Mouse (Mus musculus) forebrain, embryonic 16.5 days (tissue): ENCODE data around the gene Ppp2r2c. TPM values are rescaled to one million over a fixed set of nuclear protein-coding genes. Genes with fewer than 3 reads are reported as not detected.

Experiments used
- ATAC-seq: fragments of 200-750 bp; cut with Nextera tagmentation; 2 replicates; pipeline ENCODE4 v1.8.0; 2017; ENCODE audit warnings: mild to moderate bottlenecking, moderate library complexity
- H3K27ac ChIP-seq: fragments of 300-500 bp; sonication (generic); 2 replicates; pipeline ENCODE4 v1.5.1; 2014; ENCODE audit warnings: low read length, control low read depth
- H3K27me3 ChIP-seq: fragments of 300-500 bp; sonication (generic); replicated peaks from 2 replicates; pipeline ENCODE4 v1.6.1; 2014; ENCODE audit warnings: low read length; ENCODE audit not compliant: control insufficient read depth, insufficient read depth
- H3K36me3 ChIP-seq: fragments of 300-500 bp; sonication (generic); 2 replicates; pipeline ENCODE4 v1.6.1; 2014; ENCODE audit not compliant: control insufficient read depth, insufficient read depth
- H3K4me1 ChIP-seq: fragments of 300-500 bp; sonication (generic); replicated peaks from 2 replicates; pipeline ENCODE4 v1.6.1; 2014; ENCODE audit warnings: low read length; ENCODE audit not compliant: control insufficient read depth, insufficient read depth
- H3K4me2 ChIP-seq: fragments of 300-500 bp; sonication (generic); 2 replicates; pipeline ENCODE4 v1.6.1; 2014; ENCODE audit warnings: mild to moderate bottlenecking, low read length, control low read depth
- H3K4me3 ChIP-seq: fragments of 300-500 bp; sonication (generic); replicated peaks from 2 replicates; pipeline ENCODE4 v1.5.1; 2014; ENCODE audit warnings: mild to moderate bottlenecking, low read length, control low read depth
- H3K9ac ChIP-seq: fragments of 300-500 bp; sonication (generic); replicated peaks from 2 replicates; pipeline ENCODE4 v1.6.1; 2014; ENCODE audit warnings: low read depth, low read length, control low read depth
- H3K9me3 ChIP-seq: fragments of 300-500 bp; sonication (generic); 2 replicates; pipeline ENCODE4 v1.6.1; 2016; ENCODE audit warnings: low read length; ENCODE audit not compliant: control insufficient read depth
- WGBS: fragments of 180-500 bp; shearing (Covaris S2); extraction: QIAGEN DNeasy Blood & Tissue Kit; methylation state at CpG from one replicate; pipeline ENCODE4 v1.1.7; 2014; 5-methylcytosine and 5-hydroxymethylcytosine counted together
- polyA plus RNA-seq: library from polyadenylated mRNA; unstranded; fragments of >200 nt; fragmentation: Nextera tagmentation; extraction: Ambion mirVana; gene quantifications from 2 replicates; pipeline ENCODE4 v1.2.1, GENCODE M21; 2015

Ppp2r2c gene
- polyA plus RNA-seq, 1 experiment from 2014 or later = 38.3 TPM

- Histone ChIP-seq H3K4me1 (no peaks in the 10 kb centered on the region; the same call in 1 of the 2 replicates), H3K27me3 (no peaks in the 10 kb centered on the region), H3K4me2 (no peak overlapping the region), H3K9ac (no peak overlapping the region), H3K36me3 (no peaks in the 10 kb centered on the region), H3K4me3 (no peak overlapping the region), H3K27ac (no peak overlapping the region; the same call in 1 of the 2 replicates), H3K9me3 (no peaks in the 10 kb centered on the region)
- 73% methylated on average over 8 of the region's 8 CpGs for WGBS
- no peak for ATAC-seq
Measured at GRCm38 (mm10) chr5:36839602-36840001, 28.7 kb upstream of the Ppp2r2c start.

DNA sequence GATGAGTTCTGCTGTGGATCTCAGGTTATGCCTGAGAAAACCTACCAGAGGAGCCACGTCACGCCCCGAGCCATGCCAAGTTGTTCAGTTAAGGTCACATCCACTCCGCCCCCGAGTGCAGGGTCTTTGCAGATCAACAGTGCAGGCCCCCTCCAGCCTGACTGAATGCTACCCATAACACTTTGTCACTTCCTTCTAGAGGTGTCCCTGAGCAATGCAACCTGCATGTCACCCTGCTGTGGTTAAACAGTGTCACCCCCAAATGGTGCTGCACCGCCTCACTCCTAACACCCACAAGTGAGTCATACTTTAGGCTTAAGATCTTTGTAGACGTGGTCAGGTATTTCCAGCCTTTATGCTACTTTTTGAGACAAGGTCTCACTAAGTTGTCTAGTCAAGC is 28.2 kb upstream of the Ppp2r2c start:
- no peaks in the 10 kb centered on the region; the same call in 1 of the 2 replicates for H3K4me1 ChIP-seq
- no peak overlapping the region for H3K4me2 ChIP-seq
- no peaks in the 10 kb centered on the region for H3K9me3 ChIP-seq
- no peak for ATAC-seq
- H3K4me3 ChIP-seq = no peak overlapping the region
- no peak overlapping the region for H3K9ac ChIP-seq
- no peak overlapping the region for H3K27ac ChIP-seq
- no peaks in the 10 kb centered on the region for H3K27me3 ChIP-seq
- no peaks in the 10 kb centered on the region for H3K36me3 ChIP-seq
- 83% methylated on average over 7 of the region's 7 CpGs for WGBS

GRCm38 (mm10) chr5:36841701-36842100 is 26.6 kb upstream of the Ppp2r2c start:
- H3K27me3 ChIP-seq = no peaks in the 10 kb centered on the region
- 76% methylated on average over 1 of the region's 1 CpGs for WGBS
- no peaks in the 10 kb centered on the region for H3K36me3 ChIP-seq
- H3K27ac ChIP-seq = peak overlapping the region; percentile 58
- H3K9me3 ChIP-seq = no peaks in the 10 kb centered on the region
- no peak overlapping the region for H3K4me3 ChIP-seq
- no peak overlapping the region for H3K9ac ChIP-seq
- no peak overlapping the region for H3K4me2 ChIP-seq
- no peak for ATAC-seq
- no peaks in the 10 kb centered on the region; the same call in 1 of the 2 replicates for H3K4me1 ChIP-seq

DNA sequence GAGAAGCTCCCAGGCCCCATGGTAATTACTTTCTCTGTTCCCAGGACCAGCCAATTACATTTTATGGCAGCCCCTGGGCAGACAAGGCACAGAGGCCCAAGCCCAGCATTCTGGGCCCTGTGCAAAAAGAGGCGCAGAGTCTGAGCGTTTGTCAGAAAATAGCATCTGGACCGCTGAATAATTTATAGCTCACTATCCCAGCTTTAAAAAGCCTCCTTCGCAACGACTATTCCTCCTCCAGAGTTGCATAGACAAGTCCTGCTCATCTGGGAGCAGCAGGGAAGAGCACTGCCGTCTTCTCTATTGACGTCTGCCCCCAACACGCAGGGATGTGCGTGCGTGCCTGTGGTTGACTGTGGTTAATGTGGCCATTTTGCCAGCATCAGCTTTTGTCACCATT is 23.8 kb upstream of the Ppp2r2c start:
- Histone ChIP-seq H3K4me3 (no peak overlapping the region), H3K36me3 (no peaks in the 10 kb centered on the region), H3K9me3 (no peaks in the 10 kb centered on the region), H3K27me3 (no peaks in the 10 kb centered on the region), H3K27ac (no peak overlapping the region), H3K4me2 (no peak overlapping the region), H3K4me1 (no peaks in the 10 kb centered on the region; the same call in 1 of the 2 replicates), H3K9ac (no peak overlapping the region)
- 72% methylated on average over 10 of the region's 10 CpGs for WGBS
- no peak for ATAC-seq

GRCm38 (mm10) chr5:36851572-36851971 is 16.7 kb upstream of the Ppp2r2c start:
- H3K36me3 ChIP-seq = no peaks in the 10 kb centered on the region
- no peaks in the 10 kb centered on the region for H3K9me3 ChIP-seq
- H3K4me3 ChIP-seq = no peak overlapping the region
- H3K4me2 ChIP-seq = no peak overlapping the region
- peaks cover 7% of the 10 kb centered on the region for H3K4me1 ChIP-seq
- no peak overlapping the region for H3K9ac ChIP-seq
- no peaks in the 10 kb centered on the region for H3K27me3 ChIP-seq
- 30% methylated on average over 4 of the region's 4 CpGs for WGBS
- peak; percentile 67 for ATAC-seq
- H3K27ac ChIP-seq = no peak overlapping the region

- no peak for ATAC-seq
- H3K36me3 ChIP-seq = no peaks in the 10 kb centered on the region
- H3K9me3 ChIP-seq = no peaks in the 10 kb centered on the region
- no peak overlapping the region for H3K27ac ChIP-seq
- H3K4me1 ChIP-seq = peaks cover 7% of the 10 kb centered on the region
- H3K4me3 ChIP-seq = no peak overlapping the region
- no peaks in the 10 kb centered on the region for H3K27me3 ChIP-seq
- WGBS = 83% methylated on average over 3 of the region's 3 CpGs
- no peak overlapping the region for H3K4me2 ChIP-seq
- H3K9ac ChIP-seq = no peak overlapping the region
Measured at GRCm38 (mm10) chr5:36855180-36855579, 13.1 kb upstream of the Ppp2r2c start.

GRCm38 (mm10) chr5:36856529-36856928 is 11.8 kb upstream of the Ppp2r2c start:
- H3K9ac ChIP-seq = no peak overlapping the region
- peaks cover 5% of the 10 kb centered on the region for H3K4me1 ChIP-seq
- no peaks in the 10 kb centered on the region for H3K27me3 ChIP-seq
- WGBS = 92% methylated on average over 7 of the region's 7 CpGs
- no peak overlapping the region for H3K27ac ChIP-seq
- H3K36me3 ChIP-seq = no peaks in the 10 kb centered on the region
- no peak overlapping the region for H3K4me2 ChIP-seq
- no peak for ATAC-seq
- no peaks in the 10 kb centered on the region for H3K9me3 ChIP-seq
- H3K4me3 ChIP-seq = no peak overlapping the region

DNA sequence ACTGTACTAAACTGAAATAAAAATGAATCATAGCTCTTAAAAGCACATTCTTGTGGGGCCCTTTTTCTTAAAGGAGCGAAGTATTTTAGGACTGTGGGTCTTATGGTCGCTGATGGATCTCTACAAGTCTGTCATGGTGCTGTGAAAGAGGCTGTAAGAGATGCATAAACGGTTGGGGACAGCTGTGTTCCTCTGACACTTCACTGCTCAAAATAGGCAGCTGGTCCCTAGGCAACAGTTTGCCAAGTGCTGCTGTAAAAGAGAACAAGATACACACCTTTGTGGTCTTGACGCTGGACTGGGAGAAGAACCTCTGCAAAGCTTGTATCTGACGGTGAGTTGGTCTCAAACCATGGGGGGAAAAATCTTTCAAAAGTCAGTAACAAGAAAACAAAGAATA is 10.8 kb upstream of the Ppp2r2c start:
- 58% methylated on average over 5 of the region's 5 CpGs for WGBS

DNA sequence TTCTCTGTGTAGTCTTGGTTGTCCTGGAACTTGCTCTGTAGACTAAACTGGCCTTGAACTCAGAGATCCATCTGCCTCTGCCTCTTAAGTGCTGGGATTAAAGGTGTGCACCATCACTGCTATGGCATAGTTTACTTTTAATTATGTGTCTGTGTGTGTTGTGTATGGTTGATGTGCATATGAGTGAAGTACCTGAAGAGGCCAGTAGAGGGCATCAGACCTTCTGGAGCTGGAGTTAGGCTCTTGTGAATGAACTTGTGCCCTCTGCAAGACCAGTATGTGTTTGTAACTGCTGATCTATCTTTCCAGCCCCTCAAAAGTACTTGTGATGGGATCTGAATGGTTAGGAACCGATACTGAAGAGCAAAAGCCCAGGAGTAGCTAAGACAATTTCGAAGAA is 7.2 kb upstream of the Ppp2r2c start:
- Histone ChIP-seq H3K4me2 (no peak overlapping the region), H3K27me3 (peaks cover 9% of the 10 kb centered on the region), H3K9ac (no peak overlapping the region), H3K4me3 (no peak overlapping the region), H3K36me3 (no peaks in the 10 kb centered on the region), H3K9me3 (no peaks in the 10 kb centered on the region), H3K27ac (no peak overlapping the region), H3K4me1 (no peaks in the 10 kb centered on the region)
- WGBS = 96% methylated on average over 2 of the region's 2 CpGs
- ATAC-seq = no peak

More for the DNA sequence above, 10.8 kb upstream of the Ppp2r2c start:
- no peaks in the 10 kb centered on the region for H3K4me1 ChIP-seq
- no peak for ATAC-seq
- no peaks in the 10 kb centered on the region for H3K36me3 ChIP-seq
- H3K4me2 ChIP-seq = no peak overlapping the region
- H3K9ac ChIP-seq = no peak overlapping the region
- H3K4me3 ChIP-seq = no peak overlapping the region
- H3K27ac ChIP-seq = no peak overlapping the region
- H3K9me3 ChIP-seq = no peaks in the 10 kb centered on the region
- no peaks in the 10 kb centered on the region for H3K27me3 ChIP-seq

DNA sequence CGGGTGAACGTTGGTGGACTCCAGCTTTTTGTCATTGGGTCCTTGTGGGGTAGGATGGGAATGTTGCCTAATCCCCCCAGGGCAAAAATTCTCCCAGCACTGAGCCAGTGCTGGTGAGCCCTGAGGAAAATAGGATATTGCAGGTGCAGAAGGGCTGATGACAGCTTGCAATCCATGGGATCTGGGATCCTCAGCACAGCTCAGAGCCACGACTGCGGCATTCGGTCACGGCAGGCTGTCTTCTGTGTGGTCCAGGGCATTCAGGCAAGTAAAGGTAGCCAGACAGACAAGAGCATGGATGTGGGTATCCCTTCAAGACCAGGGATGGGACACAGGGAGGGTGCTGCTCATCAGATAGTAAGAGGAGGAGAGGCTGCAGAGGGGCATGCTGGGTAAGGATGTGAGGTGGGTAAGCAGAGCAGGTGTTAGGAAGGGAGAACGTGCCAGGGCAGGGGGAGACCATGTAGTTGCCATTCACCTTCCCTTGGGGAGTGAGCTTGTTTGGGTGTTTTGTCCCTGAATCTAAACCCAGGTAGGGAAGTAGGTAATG is 1.5 kb upstream of the Ppp2r2c start:
- H3K4me1 ChIP-seq = peaks cover 19% of the 10 kb centered on the region
- ATAC-seq = no peak
- H3K36me3 ChIP-seq = no peaks in the 10 kb centered on the region
- H3K9ac ChIP-seq = no peak overlapping the region
- peaks cover 64% of the 10 kb centered on the region for H3K27me3 ChIP-seq
- no peak overlapping the region for H3K4me3 ChIP-seq
- no peaks in the 10 kb centered on the region for H3K9me3 ChIP-seq
- H3K27ac ChIP-seq = no peak overlapping the region
- WGBS = 63% methylated on average over 7 of the region's 7 CpGs
- H3K4me2 ChIP-seq = no peak overlapping the region
